Mouse (Mus musculus) liver, embryonic 14.5 days (tissue): Measurements from ENCODE around the gene Selenop.

Experiments used
- CTCF ChIP-seq: IDR thresholded peaks from 2 replicates; pipeline ENCODE4 v1.5.1; 2016; ENCODE audit warnings: antibody characterized with exemption, low read depth, control low read depth
- EP300 ChIP-seq: IDR thresholded peaks from 2 replicates; pipeline ENCODE4 v1.6.1; 2016; ENCODE audit warnings: antibody characterized with exemption, low read depth

- TF ChIP-seq EP300, result no peak
- no peak for TF ChIP-seq CTCF
Observed at GRCm38 (mm10) chr15:3297615-3298014, 29.3 kb downstream of the Selenop start.
